Mouse (Mus musculus) liver, postnatal 0 days (tissue): ENCODE measurements around the gene Gm17349. TPM values are rescaled to one million over a fixed set of nuclear protein-coding genes. Genes with fewer than 3 reads are reported as not detected.

ENCODE experiments used
- ATAC-seq: fragments of 200-750 bp; cut with Nextera tagmentation; 2 replicates; pipeline ENCODE4 v1.8.0; 2017; ENCODE audit warnings: mild to moderate bottlenecking, moderate library complexity
- DNase-seq: peaks from one replicate; pipeline ENCODE4 v3.0.0-alpha.2; 2016
- H3K27ac ChIP-seq: fragments of 300-500 bp; sonication (generic); 2 replicates; pipeline ENCODE4 v1.5.1; 2014; ENCODE audit warnings: antibody characterized with exemption, moderate library complexity, mild to moderate bottlenecking, low read depth
- H3K27me3 ChIP-seq: fragments of 300-500 bp; sonication (generic); 2 replicates; pipeline ENCODE4 v1.6.1; 2014; ENCODE audit warnings: low read length, control low read depth, mixed read lengths; ENCODE audit not compliant: insufficient read depth
- H3K36me3 ChIP-seq: fragments of 300-500 bp; sonication (generic); replicated peaks from 2 replicates; pipeline ENCODE4 v1.6.1; 2014; ENCODE audit warnings: mild to moderate bottlenecking, control low read depth, low read length, moderate library complexity, mixed read lengths; ENCODE audit not compliant: insufficient read depth
- H3K4me1 ChIP-seq: fragments of 300-500 bp; sonication (generic); 2 replicates; pipeline ENCODE4 v1.6.1; 2014; ENCODE audit warnings: antibody characterized with exemption, mild to moderate bottlenecking, control low read depth; ENCODE audit not compliant: insufficient read depth
- H3K4me2 ChIP-seq: fragments of 300-500 bp; sonication (generic); 2 replicates; pipeline ENCODE4 v1.6.1; 2014; ENCODE audit warnings: low read depth, mild to moderate bottlenecking, low read length, moderate library complexity, mixed read lengths
- H3K4me3 ChIP-seq: fragments of 300-500 bp; sonication (generic); 2 replicates; pipeline ENCODE4 v1.5.1; 2014; ENCODE audit warnings: low read depth, low read length
- H3K9ac ChIP-seq: fragments of 300-500 bp; sonication (generic); replicated peaks from 2 replicates; pipeline ENCODE4 v1.6.1; 2014; ENCODE audit warnings: mild to moderate bottlenecking, moderate library complexity
- H3K9me3 ChIP-seq: fragments of 300-500 bp; sonication (generic); 2 replicates; pipeline ENCODE4 v1.6.1; 2016; ENCODE audit warnings: mild to moderate bottlenecking, control low read depth, low read length, mixed read lengths
- CTCF ChIP-seq: sonication (generic); IDR thresholded peaks from 2 replicates; pipeline ENCODE4 v1.5.1; 2016; ENCODE audit warnings: antibody characterized with exemption, low read depth
- EP300 ChIP-seq: IDR thresholded peaks from 2 replicates; pipeline ENCODE4 v1.6.1; 2016; ENCODE audit warnings: antibody characterized with exemption, low read depth, mild to moderate bottlenecking
- WGBS: fragments of 180-500 bp; shearing (Covaris S2); extraction: QIAGEN DNeasy Blood & Tissue Kit; methylation state at CpG from one replicate; pipeline ENCODE4 v1.1.7; 2014; ENCODE audit not compliant: insufficient replicate concordance; 5-methylcytosine and 5-hydroxymethylcytosine counted together
- polyA plus RNA-seq: library from polyadenylated mRNA; unstranded; fragments of >200 nt; fragmentation: Nextera tagmentation; extraction: Ambion mirVana; gene quantifications from 2 replicates; pipeline ENCODE4 v1.2.1, GENCODE M21; 2015

Gene Gm17349
- polyA plus RNA-seq, 1 experiment from 2014 or later = 1.3 TPM

- no peak overlapping the region for H3K9ac ChIP-seq
- peak overlapping the region; percentile 70 for H3K27ac ChIP-seq
- WGBS = 50% methylated on average over 11 of the region's 11 CpGs
- TF ChIP-seq EP300 (no peak), CTCF (no peak)
- H3K9me3 ChIP-seq = no peaks in the 10 kb centered on the region
- H3K4me1 ChIP-seq = peaks cover 36% of the 10 kb centered on the region
- peak; percentile 18 for ATAC-seq
- no peaks in the 10 kb centered on the region for H3K27me3 ChIP-seq
- H3K4me2 ChIP-seq = peak overlapping the region; percentile 29
- H3K36me3 ChIP-seq = peaks cover 11% of the 10 kb centered on the region
- no peak for DNase-seq
- H3K4me3 ChIP-seq = no peak overlapping the region
These were observed 10.9 kb upstream of the Gm17349 start for GRCm38 (mm10) chr15:99715982-99716746.

DNA sequence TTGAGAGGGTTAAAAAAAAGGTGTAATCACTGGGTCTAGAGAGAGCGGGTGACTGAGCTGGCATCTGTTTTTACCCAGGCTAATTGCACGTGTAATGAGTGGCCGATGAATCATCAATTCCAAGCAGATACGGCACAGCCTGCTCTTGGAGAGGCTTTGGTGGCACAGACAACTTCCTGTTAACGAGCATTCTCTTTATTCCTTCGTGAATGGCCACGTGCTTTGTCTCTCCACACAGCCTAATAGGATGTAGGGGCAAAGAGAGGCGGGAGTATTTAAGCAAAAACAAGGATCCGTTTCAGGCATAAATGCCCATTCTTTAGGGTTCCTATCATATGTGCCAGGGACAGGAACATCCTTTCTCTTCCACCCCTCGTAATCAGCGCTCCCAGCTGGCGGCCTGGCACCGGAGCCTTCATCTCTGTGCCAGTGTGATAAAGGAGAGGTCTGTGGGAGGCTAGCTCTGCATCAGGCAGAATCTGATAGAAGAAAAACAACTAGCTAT lies 10.1 kb upstream of the Gm17349 start:
- TF ChIP-seq EP300 = peak; percentile 95
- no peak for TF ChIP-seq CTCF
- no peaks in the 10 kb centered on the region for H3K27me3 ChIP-seq
- peak overlapping the region; percentile 29 for H3K4me2 ChIP-seq
- H3K4me1 ChIP-seq = peaks cover 39% of the 10 kb centered on the region
- peaks cover 15% of the 10 kb centered on the region for H3K36me3 ChIP-seq
- DNase-seq (peak; percentile 67), ATAC-seq (peak; percentile 70)
- 54% methylated on average over 13 of the region's 13 CpGs for WGBS
- H3K27ac ChIP-seq = peak overlapping the region; percentile 70
- no peaks in the 10 kb centered on the region for H3K9me3 ChIP-seq
- 0 out of 2 replicates have a peak overlapping the region, but pooled peaks have one; percentile 24 for H3K9ac ChIP-seq
- H3K4me3 ChIP-seq = no peak overlapping the region

GRCm38 (mm10) chr15:99714858-99715257 lies 9.6 kb upstream of the Gm17349 start:
- Histone ChIP-seq H3K9me3 (no peaks in the 10 kb centered on the region), H3K27ac (peak overlapping the region; percentile 70), H3K4me3 (no peak overlapping the region), H3K27me3 (no peaks in the 10 kb centered on the region), H3K36me3 (peaks cover 16% of the 10 kb centered on the region), H3K4me1 (peaks cover 41% of the 10 kb centered on the region), H3K4me2 (peak overlapping the region; percentile 29; the same call in 1 of the 2 replicates), H3K9ac (0 out of 2 replicates have a peak overlapping the region, but pooled peaks have one; percentile 24)
- DNase-seq (peak; percentile 77), ATAC-seq (peak; percentile 45)
- peak; percentile 98 for TF ChIP-seq CTCF
- TF ChIP-seq EP300 = no peak
- 42% methylated on average over 7 of the region's 7 CpGs for WGBS

- 69% methylated on average over 4 of the region's 4 CpGs for WGBS
- peaks cover 41% of the 10 kb centered on the region for H3K4me1 ChIP-seq
- no peaks in the 10 kb centered on the region for H3K27me3 ChIP-seq
- peak overlapping the region; percentile 16; the same call in 1 of the 2 replicates for H3K27ac ChIP-seq
- peaks cover 22% of the 10 kb centered on the region for H3K36me3 ChIP-seq
- no peak overlapping the region for H3K4me2 ChIP-seq
- H3K4me3 ChIP-seq = no peak overlapping the region
- no peak overlapping the region for H3K9ac ChIP-seq
- H3K9me3 ChIP-seq = no peaks in the 10 kb centered on the region
- DNase-seq (no peak), ATAC-seq (no peak)
- TF ChIP-seq EP300 = no peak
- no peak for TF ChIP-seq CTCF
These were observed 8.9 kb upstream of the Gm17349 start for GRCm38 (mm10) chr15:99714206-99714605.

GRCm38 (mm10) chr15:99713569-99713968 lies 8.3 kb upstream of the Gm17349 start:
- 85% methylated on average over 3 of the region's 3 CpGs for WGBS
- peaks cover 29% of the 10 kb centered on the region for H3K36me3 ChIP-seq
- ATAC-seq (no peak), DNase-seq (no peak)
- H3K4me1 ChIP-seq = peaks cover 41% of the 10 kb centered on the region
- no peak overlapping the region for H3K4me3 ChIP-seq
- H3K9me3 ChIP-seq = no peaks in the 10 kb centered on the region
- H3K27me3 ChIP-seq = no peaks in the 10 kb centered on the region
- TF ChIP-seq EP300 (no peak), CTCF (no peak)
- no peak overlapping the region for H3K4me2 ChIP-seq
- H3K27ac ChIP-seq = no peak overlapping the region
- H3K9ac ChIP-seq = no peak overlapping the region
